Mouse (Mus musculus): ENCODE data around the gene Ccnyl1. TPM values are rescaled to one million over a fixed set of nuclear protein-coding genes. Genes with fewer than 3 reads are reported as not detected.

The Ccnyl1 gene
- total RNA-seq, 2 experiments from 2014 or later, result 4.7 to 8.4 TPM

DNA sequence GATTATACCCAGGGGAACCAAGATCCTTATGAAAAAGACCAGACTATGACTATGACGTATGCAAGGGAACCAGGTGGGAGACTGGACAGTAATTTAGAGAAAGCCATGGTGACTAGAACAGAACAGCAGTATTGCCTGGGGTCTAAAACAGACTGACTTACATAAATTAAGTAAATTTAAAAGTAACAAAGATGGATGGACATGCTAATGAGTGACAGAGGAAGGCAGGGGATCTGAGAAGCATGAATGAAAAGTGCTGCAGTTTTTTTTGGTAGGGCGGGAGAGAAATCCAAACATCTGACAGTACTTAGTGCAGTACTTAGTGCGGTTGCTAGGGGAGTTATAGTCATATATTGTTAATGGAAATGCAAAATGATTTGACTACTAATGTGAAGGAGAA lies 4.9 kb downstream of the Ccnyl1 start:
- no peak for ATAC-seq (replicated peaks; ENCODE audit: poor library complexity)

DNA sequence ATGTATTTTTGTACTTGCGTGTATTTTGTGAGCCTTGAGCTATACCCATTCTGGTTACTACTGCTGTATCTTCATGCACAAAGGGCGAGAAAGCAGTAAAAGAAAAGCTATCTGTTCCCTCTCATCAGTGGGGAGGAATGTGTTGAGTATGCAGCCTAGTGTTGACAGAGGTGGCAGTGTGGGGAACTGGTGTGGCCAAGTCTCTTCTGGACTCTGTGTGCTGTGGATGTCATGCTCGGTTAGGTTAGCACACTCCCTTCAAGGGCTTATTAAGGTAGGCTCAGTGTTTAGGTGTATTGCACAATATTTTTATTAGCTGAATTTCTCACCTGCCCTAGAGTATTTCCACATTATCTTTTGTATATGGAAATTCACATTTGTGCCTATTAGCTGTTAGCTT lies 11.5 kb downstream of the Ccnyl1 start:
- no peak for ATAC-seq (replicated peaks; ENCODE audit: poor library complexity)

DNA sequence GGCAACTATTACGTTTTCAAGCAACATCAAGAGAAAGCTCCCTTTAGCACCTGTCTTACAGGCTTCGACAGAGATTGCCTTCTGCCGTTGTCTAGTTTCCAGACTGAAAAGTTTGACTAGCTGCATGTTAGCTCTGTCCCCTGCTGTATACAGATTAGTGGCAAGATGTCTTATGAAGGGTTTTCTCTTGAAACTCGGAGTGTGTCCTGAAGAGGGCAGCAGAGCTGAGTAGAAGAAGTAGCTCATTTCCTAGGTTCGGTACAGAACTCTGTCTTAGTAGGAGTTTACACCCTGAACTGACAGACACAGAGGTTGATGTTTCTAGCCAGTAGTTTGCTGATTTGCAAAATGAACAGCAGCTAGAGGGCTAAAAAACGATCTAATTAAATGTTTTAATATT lies 15.0 kb downstream of the Ccnyl1 start:
- ATAC-seq (replicated peaks; ENCODE audit: poor library complexity), result peak; percentile 97

DNA sequence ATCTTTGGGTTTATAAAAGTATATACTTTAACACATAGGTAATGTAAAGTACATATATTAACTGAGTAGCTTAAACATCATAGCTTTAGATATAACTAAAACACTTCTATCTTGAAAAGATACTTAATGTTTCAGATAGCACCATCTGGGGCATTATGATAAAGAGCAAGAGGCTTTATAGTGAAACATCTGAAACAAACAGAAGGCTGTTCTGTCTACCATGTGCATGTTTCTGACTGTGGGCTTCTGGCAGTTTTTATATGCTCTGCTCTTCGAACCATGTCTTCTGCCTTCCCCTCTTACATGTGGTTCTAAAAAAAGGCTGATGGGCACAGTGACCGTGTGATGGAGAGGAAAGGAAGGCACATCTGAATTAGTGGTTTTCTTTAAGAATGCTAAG lies 16.4 kb downstream of the Ccnyl1 start:
- ATAC-seq (replicated peaks; ENCODE audit: poor library complexity), result no peak

DNA sequence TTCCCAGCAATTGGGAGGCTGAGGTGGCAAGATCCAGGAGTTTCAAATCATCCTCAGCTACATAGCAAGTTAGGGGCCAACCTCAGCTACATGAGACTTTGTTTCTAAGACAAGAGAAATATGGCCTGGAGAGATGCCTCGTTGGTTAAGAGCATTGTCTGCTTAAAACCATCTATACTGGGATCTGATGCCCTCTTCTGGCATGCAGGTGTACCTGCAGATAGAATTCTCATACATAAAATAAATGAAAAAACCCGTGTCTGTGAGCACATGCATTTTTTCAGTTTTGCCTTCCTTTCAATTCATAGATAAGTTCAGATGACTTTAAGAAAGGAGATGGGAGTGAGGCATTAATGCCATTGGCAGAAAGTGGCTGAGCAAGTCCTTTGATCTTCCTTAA lies 19.6 kb downstream of the Ccnyl1 start:
- peak; percentile 53 for ATAC-seq (replicated peaks; ENCODE audit: poor library complexity)

DNA sequence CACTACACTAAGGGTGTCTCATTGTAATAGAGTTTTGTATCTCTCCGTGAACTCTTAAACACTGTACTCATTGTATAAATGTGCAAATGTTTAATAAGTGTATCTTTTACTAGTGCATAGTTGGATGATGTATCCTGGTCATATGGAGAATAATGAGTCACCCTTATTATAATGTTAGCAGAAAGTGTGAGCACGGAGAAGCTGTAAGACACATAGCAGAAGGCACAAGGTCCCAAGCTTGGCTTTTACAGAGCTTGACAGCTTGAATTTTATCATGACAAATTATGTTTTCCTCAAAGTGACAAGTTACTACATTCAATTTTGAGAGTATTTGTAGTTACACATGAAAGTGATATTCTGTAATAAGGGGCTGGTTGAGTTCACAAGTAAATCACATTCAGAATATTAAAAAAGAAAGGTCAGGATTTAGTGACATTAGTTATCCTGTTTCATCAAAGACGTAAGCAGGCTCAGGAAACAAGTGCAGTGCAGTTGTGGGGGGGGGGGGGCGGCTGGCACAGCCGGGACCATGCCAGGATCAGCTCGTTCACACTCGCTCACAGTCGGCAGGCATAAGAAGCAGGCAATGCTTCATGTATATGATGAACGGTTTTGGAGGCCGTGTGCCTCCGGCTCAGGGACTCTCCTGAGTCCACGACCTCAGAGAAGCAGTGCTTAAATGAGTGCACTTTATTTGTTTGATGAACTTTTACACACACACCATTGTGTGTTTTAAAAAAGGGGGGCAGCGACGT lies 21.9 kb downstream of the Ccnyl1 start:
- ATAC-seq (replicated peaks; ENCODE audit: poor library complexity), result no peak

DNA sequence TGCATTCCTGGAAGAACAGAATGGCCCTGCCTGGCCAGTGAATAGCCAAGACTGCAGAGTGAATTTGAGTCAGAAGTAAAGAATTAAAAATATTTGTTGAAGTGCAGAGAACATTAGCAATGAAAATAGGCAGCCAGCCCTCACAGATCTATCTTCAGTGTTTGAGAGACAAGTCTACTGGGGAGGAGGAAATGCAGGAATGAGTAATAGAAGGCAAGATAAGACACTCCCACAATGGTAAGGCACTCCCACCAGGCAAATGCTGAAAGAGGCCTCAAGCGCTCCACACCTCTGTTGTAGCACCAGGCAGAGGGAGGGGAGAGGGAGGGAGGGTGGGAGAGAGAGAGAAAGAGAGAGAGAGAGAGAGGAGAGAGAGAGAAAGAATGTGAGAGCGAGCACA lies 25.2 kb downstream of the Ccnyl1 start:
- 0 out of 2 replicates have a peak, but pooled peaks have one; percentile 33 for ATAC-seq (replicated peaks; ENCODE audit: poor library complexity)

DNA sequence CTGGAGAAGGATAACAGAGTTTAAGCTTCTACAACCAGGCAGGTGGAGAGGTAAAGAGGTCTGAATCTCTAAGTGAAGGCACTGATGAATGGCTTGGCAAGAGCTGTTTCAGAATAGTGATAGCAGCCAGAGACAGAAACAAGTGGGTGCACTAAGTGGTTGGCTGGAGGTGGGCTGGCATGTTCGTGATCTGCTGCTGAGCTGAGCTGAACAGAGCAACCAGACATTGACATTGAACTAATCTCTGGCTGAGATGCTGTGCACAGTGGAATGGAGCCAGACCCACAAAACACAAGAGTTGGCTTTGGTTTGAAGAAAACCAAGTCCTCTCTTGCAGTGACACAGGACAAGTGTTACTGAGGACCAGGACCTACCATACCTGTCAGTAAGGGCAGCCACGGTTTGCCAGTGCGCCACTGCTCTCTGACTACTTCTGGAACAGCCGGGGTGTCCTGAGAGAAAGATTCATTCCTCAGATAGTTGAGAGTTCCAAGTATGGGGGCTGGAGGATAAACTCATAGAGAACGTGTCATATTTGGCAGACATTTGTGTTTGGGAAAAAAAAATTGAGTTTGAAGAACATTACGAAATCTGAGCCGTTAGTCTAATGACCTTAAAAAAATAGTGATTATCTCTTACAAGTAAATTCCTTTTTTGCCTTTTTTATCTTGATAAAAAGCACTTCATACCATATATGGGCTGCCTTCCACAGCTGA lies 26.5 kb downstream of the Ccnyl1 start:
- no peak for ATAC-seq (replicated peaks; ENCODE audit: poor library complexity)

DNA sequence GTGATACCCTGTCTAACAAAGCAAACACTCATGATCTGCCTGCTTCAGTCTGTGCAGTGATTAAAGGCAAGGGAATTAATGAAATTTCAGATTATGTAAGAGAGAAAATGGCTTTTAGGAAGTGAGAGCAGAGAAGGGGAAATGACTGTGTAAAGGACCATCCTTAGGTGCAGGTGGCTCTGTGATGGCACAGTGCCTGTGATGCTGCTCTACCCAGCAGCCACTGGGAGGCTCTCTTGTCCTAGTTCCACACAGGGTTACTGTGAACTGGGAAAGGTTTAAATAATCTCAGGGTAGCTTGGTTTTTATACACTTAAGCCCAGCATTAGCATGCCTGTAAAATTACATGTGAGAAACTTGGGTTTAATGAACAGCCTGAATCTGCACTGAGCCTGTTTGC lies 27.2 kb downstream of the Ccnyl1 start:
- ATAC-seq (replicated peaks; ENCODE audit: poor library complexity), result peak; percentile 99

DNA sequence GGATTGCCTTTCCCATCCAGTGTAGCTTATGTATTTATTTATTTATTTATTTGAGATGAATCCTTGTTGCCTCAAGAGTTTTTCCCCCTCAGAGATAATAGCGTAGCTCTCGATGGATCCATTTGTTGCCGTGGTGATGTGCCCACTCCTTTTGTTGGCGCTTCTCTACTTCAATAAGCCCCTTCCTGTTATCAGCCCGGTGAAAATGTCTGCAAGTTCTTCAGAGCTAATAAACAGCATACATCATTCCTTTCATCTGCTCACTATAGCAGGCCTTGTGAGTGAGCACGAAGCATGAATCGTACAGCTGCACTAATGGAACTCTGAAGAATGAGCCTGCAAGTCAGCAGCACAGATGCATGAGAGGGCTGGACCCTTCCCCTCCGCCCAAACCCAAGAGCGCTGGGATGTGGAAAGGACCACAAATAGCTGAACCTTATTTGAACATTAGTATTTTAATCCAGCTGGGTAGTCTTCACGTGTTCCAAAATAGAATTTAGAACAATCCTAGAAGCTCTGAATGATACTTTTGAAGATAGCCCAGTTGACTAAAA lies 30.9 kb downstream of the Ccnyl1 start:
- ATAC-seq (replicated peaks; ENCODE audit: poor library complexity), result no peak

DNA sequence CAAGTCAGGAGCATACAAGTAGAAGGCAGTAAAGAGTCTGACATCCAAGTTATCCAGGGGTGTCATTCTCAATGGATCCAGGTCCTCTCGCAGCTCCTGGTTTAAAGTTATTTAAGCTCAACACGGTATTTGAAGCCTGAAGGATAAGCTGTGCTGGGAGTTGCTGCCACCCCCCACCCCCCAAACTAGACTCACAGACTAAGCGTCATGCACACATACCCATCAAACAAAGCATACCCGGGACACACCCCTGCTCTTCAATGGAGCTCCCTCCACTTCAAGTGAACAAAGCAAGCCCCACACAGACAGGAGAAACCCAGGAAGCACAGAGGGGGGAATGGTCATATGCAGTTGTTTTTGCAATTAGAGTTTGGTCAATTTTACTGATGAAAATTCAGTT lies 39.8 kb downstream of the Ccnyl1 start:
- ATAC-seq (replicated peaks; ENCODE audit: poor library complexity), result no peak

DNA sequence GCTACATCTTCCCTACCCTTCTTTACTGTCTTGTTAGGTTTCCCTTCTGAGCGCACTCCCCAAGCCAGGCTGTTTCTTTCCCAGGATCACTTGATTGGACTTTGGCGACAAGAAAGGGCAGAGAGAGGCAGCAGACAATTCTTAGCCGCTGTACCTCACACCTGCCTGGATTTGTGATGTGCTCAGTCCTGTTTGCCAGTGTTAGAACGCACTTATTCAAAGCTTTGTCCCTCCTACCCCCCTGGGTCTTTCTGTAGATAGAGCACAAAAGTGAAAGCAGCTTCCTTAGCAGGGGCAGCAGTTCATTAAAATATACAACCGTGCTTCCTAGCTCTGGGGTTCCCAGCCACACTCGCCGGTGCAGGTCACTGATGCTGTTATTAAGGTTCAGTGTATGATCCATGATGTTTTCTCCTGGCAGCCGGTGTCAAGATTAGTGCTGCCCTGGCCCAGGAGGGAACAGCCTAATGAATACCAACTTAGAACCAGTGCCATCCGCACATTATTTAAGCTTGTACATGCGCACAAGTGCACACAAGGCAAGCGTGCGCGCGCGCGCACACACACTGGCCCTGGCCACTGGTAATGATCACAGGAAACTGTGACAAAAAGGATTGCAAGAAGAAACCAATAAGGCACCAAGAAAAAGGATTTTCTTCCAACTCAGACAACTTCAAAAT lies 41.2 kb downstream of the Ccnyl1 start:
- ATAC-seq (replicated peaks; ENCODE audit: poor library complexity), result no peak

DNA sequence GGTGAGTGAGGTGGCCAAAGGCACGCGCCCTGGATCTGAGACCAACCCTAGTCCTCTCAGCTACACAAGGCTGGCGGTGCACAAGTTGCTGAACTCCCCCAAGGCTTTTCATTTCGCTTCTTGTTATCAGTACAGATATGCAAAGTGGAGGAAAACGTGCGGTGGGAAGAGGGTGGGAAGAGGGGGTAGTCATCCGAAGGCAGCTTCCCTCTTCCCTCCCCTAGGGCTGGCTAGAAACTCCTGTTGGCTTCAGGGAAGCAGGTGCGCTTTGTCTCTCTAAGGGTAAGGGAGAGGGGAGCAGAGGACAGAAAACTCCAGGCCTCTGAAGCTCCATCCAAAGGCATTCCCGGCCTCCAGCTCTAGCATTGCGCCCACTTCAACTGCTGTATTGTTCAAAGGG lies 41.9 kb downstream of the Ccnyl1 start:
- ATAC-seq (replicated peaks; ENCODE audit: poor library complexity), result no peak

DNA sequence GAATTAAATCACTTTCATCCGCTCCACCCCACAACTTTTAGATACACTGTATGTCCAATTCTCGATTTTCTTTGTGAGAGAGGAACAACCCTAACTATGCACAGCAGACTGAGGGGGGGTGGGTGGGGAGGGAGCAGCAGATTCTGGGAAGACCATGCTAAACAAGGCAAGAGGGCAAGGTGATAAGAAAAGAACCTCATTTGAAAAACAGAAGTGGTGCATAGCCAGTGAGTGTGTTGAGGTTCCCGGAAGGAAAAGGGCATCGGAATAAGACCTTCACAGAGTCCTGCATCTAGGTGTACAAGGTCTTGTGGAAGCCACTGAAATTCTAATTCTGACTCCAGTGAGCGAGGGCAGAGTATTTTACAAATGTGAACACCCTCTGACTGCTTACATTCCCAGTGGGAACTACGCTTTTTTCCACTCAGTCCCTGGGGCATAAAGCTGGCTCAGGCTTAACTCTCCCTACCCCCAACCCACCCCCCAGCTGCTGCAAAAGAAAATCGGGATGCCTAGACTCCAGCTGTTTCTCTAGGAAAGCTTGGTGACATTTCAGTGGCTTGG lies 42.5 kb downstream of the Ccnyl1 start:
- ATAC-seq (replicated peaks; ENCODE audit: poor library complexity), result no peak

DNA sequence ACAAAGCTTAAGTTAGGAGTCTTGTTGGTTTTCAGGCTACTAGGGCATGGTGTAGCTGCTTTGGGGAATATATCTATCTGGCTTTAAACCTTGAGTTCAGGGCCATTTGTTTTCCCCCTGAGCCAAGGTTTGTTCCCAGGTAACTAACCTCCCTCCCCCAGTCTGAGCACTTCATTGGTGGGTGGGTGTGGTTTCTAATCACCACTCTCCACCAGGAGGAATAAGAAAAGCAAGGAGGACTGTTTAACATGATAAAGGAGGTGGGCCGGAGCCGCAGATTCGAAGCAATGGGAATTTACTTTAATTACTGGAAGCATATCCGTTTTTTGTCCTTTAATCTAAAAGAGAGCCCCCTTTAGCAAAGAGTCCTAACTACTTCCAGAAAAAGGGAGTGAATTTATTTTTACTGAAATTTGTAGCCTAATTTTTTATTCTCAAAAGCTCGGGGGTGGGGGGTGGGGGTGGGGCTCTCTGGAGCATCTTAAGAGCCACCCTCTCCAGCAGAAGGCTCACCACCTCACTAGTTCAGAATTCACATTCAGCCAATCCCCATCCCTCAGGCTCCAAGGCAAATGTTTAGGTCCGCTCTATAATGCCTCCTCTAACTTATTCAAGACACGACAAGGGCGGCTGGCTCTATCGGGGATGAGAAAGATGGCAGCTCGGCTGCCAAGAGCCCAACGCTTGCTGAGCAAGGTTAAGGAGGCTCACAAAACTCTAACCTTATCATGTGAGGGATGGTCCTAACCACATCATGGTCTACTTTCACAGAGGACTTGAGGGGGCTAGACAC lies 43.4 kb downstream of the Ccnyl1 start:
- peak; percentile 14; the same call in 1 of the 2 replicates for ATAC-seq (replicated peaks; ENCODE audit: poor library complexity)

DNA sequence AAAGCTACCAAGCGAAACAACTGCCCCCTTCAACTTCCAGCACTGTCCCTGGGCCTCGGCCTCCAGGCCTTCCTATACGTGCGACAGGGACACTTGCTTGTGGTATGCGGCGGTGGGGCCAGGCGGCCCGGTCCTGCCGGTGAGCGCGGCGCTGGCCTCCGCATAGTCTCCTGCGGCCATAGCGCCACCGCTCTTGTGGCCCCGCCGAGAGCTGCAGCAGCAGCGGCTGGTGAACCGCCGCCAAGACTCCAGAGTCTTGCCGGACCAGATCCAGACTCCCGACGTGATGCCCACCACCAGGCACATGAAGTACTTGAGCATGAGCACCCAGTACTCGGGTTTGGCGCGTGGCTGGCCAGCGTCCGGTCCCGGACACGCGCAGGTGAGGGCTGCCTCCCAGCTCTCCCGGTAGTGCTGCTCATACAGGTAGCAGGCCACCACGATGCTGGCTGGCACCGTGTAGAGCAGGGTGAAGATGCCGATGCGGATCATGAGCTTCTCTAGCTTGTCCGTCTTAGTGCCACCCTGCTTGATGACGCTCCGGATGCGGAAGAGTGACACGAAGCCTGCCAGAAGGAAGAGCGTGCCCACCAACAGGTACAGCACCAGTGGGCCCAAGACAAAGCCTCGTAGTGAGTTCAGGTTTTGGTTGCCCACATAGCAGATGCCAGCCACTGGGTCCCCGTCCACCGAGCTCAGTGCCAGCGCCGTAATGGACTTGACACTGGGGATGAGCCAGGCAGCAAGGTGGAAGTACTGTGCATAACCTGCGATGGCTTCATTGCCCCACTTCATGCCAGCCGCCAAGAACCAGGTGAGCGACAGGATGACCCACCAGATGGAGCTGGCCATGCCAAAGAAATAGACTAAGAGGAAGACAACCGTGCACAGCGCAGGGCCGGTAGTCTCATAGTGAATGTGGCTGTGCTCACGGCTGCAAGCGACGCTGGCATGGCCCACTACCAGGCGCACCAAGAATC lies 44.8 kb downstream of the Ccnyl1 start:
- ATAC-seq (replicated peaks; ENCODE audit: poor library complexity), result no peak

DNA sequence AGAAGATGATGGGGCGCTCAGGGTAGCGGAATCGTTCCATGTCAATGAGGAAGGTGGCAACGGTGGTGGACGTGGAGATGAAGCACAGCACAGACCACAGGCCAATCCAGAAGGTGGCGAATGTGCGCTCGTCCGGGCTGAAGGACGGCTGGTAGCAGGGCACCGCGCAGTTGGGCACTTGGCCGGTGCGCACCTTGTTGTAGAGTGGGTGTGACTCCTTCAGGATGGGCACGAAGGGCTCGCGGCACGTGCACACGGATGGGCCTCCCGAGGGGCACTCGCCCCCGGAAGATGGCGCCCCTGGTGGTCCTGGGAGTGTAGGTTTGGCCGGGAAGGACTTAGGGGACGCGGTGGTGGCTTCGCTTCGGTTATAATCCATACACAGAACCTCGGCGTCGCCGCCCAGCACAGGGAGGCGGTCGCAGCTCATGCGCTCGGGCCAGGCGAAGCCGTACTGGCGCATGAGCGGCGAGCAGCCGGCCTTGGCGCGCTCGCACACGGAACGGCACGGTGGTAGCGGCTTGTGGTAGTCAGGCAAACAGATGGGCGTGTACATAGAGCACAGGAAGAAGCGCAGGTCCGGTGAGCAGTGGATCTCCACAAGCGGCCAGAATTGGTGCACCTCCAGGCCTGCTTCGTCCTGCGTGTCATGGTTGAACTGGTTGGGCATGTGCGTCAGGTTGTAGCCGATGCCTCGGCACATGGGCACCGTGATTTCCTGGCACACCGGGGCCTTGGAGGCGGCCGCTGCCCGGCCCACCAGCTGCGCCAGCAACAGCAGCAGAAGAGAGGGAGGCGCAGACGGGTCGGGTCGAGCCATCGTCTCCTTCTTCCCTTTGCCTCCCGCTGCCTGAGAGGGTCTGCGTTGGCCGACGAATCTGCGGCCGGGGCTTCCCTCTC lies 45.8 kb downstream of the Ccnyl1 start:
- ATAC-seq (replicated peaks; ENCODE audit: poor library complexity), result peak; percentile 20
